9 mouse cellular contexts compared by ENCODE assay signal in the genomic region with DNA sequence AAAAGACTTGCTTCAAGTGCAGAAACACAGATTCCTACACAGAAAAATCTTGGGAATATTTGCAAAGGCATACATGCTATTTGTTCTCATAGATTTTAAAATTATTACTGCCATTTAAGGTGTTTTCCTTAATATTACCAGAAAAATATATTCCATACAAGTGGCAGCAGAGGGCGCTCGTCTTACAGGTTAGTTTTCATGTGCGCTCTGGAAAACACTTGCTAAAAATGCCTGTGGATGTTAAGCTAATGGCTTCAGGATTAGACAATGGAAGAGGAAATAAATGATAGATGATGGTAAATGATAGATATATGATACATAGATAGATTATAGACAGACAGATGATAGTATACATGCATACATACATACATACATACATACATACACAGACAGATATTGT. TPM values are rescaled to one million over a fixed set of nuclear protein-coding genes. Genes with fewer than 3 reads are reported as not detected.
DNase-seq lines count a peak whose midpoint lies in the region; ATAC-seq and TF ChIP-seq lines count a peak whose summit lies in the region.
"Had no signal": no experiment of that assay in that cellular context is flagged by ENCODE, and none has a peak within 500 bp of the region (broad histone marks: within the 10 kb centered on the region; RNA-seq: fewer than 3 reads in every experiment).

No protein-coding gene starts in this region.

- no peak overlapping the region for H3K4me2 ChIP-seq in kidney, embryonic 15.5 days
- H3K4me2 ChIP-seq in forebrain, embryonic 13.5 days = no peak overlapping the region
- H3K4me2 ChIP-seq: lung, embryonic 15.5 days had no signal

- in situ Hi-C loops in ES-E14 (cut with MboI; ENCODE audit: low sequenced_read_pairs in 2 of 2, unreplicated experiment in 2 of 2) = no loop called here

- no peaks in the 10 kb centered on the region for H3K36me3 ChIP-seq in kidney, embryonic 15.5 days
- H3K36me3 ChIP-seq in ES-E14 (ENCODE audit: control insufficient read depth, insufficient read depth, low read length, poor library complexity, severe bottlenecking) = no peaks in the 10 kb centered on the region
- H3K36me3 ChIP-seq in forebrain, embryonic 13.5 days (ENCODE audit: poor library complexity, severe bottlenecking) = no peaks in the 10 kb centered on the region
- no peaks in the 10 kb centered on the region for H3K36me3 ChIP-seq in splenic B cell, adult 2 months (ENCODE audit: control insufficient read depth, insufficient read depth, low read length, poor library complexity, severe bottlenecking)
- H3K36me3 ChIP-seq: lung, embryonic 15.5 days had no signal

- peak; percentile 20; the same call in 1 of the 2 replicates for TF ChIP-seq CTCF in lung, adult 2 months (IDR thresholded peaks at IDR 0.05; ENCODE audit: insufficient read depth, low read length)

- peak; percentile 8 to 12 for DNase-seq in kidney, adult 8-10 months
- DNase-seq in ES-E14 (ENCODE audit: low read depth, low spot score) = peak; percentile 31
- DNase-seq in brain, adult 2 months (ENCODE audit: low read depth, low spot score) = peak; percentile 88
- DNase-seq in lung, adult 2 months = peak; percentile 40
- peak; percentile 24 for DNase-seq in splenic B cell, adult 2 months (ENCODE audit: low read depth, low spot score)

- H3K4me1 ChIP-seq in kidney, embryonic 15.5 days = no peaks in the 10 kb centered on the region
- no peaks in the 10 kb centered on the region for H3K4me1 ChIP-seq in ES-E14 (ENCODE audit: control insufficient read depth in 2 of 2, insufficient read depth in 2 of 2, low read length in 2 of 2, poor library complexity in 1 of 2)
- H3K4me1 ChIP-seq in forebrain, embryonic 13.5 days = no peaks in the 10 kb centered on the region
- no peaks in the 10 kb centered on the region for H3K4me1 ChIP-seq in lung, adult 2 months (ENCODE audit: control insufficient read depth, insufficient read depth, low read length)
- H3K4me1 ChIP-seq: lung, embryonic 15.5 days had no signal

- WGBS in kidney, embryonic 15.5 days = 2% methylated on average over 3 of the region's 3 CpGs
- WGBS in forebrain, embryonic 13.5 days = 1% methylated on average over 3 of the region's 3 CpGs
- 2% methylated on average over 3 of the region's 3 CpGs for WGBS in lung, adult 2 months

- TF ChIP-seq POLR2A in lung, adult 2 months (IDR thresholded peaks at IDR 0.05; ENCODE audit: borderline replicate concordance, extremely low read depth, low read depth, low read length) = no peak

- H3K27me3 ChIP-seq in kidney, embryonic 15.5 days = no peaks in the 10 kb centered on the region
- no peaks in the 10 kb centered on the region for H3K27me3 ChIP-seq in forebrain, embryonic 13.5 days
- H3K27me3 ChIP-seq in splenic B cell, adult 2 months (ENCODE audit: control insufficient read depth, insufficient read depth, low read length, poor library complexity, severe bottlenecking) = no peaks in the 10 kb centered on the region
- H3K27me3 ChIP-seq: lung, embryonic 15.5 days had no signal

- H3K9ac ChIP-seq in kidney, embryonic 15.5 days = no peak overlapping the region
- H3K9ac ChIP-seq in ES-E14 (ENCODE audit: insufficient read depth, low read depth, low read length, poor library complexity, severe bottlenecking) = no peak overlapping the region
- no peak overlapping the region for H3K9ac ChIP-seq in forebrain, embryonic 13.5 days
- H3K9ac ChIP-seq: lung, embryonic 15.5 days had no signal

- H3K9me3 ChIP-seq in kidney, embryonic 15.5 days (replicated peaks) = no peaks in the 10 kb centered on the region
- no peaks in the 10 kb centered on the region for H3K9me3 ChIP-seq in ES-E14 (ENCODE audit: control insufficient read depth, insufficient read depth, low read depth, low read length)
- no peaks in the 10 kb centered on the region for H3K9me3 ChIP-seq in forebrain, embryonic 13.5 days (replicated peaks)
- H3K9me3 ChIP-seq: lung, embryonic 15.5 days had no signal

- H3K27ac ChIP-seq in kidney, embryonic 15.5 days = no peak overlapping the region
- no peak overlapping the region for H3K27ac ChIP-seq in ES-E14 (ENCODE audit: insufficient read depth, low read depth, low read length, poor library complexity, severe bottlenecking)
- H3K27ac ChIP-seq in forebrain, embryonic 13.5 days = no peak overlapping the region
- H3K27ac ChIP-seq: lung, embryonic 15.5 days had no signal

- ATAC-seq in kidney, embryonic 15.5 days (replicated peaks; ENCODE audit: low FRiP score) = no peak
- peak; percentile 57; the same call in 1 of the 2 replicates for ATAC-seq in forebrain, embryonic 13.5 days

- no peak overlapping the region for H3K4me3 ChIP-seq in kidney, embryonic 15.5 days (replicated peaks)
- no peak overlapping the region for H3K4me3 ChIP-seq in ES-E14 (ENCODE audit: insufficient read depth in 1 of 2, low read depth in 1 of 2, low read length in 2 of 2, poor library complexity in 1 of 2, severe bottlenecking in 1 of 2)
- no peak overlapping the region for H3K4me3 ChIP-seq in forebrain, embryonic 13.5 days
- H3K4me3 ChIP-seq in lung, adult 2 months (replicated peaks; ENCODE audit: extremely low read depth, low read depth, low read length) = no peak overlapping the region
- H3K4me3 ChIP-seq: erythroblast, embryonic 14.5 days; lung, embryonic 15.5 days had no signal

TF ChIP-seq in ES-E14, 5 proteins besides CTCF, POLR2A, EP300 and RAD21:
- TF ChIP-seq MAFK (IDR thresholded peaks at IDR 0.05; ENCODE audit: insufficient read depth, low read depth, low read length) (no peak), ZC3H11A (IDR thresholded peaks at IDR 0.05; ENCODE audit: borderline replicate concordance, low read depth, low read length) (peak; percentile 57; the same call in 1 of the 2 replicates)

RNA-seq across cellular contexts. Expression of a gene that starts 37.6 kb away (rescaled TPM):
- polyA plus RNA-seq in kidney, embryonic 15.5 days (2015; fragmentation: Nextera tagmentation; extraction: Ambion mirVana) = 2.2 and 2.5 TPM in 2 replicates
- total RNA-seq in ES-E14 (2012; rRNA removed) = 1.4 and 2.1 TPM in 2 replicates
- polyA plus RNA-seq in forebrain, embryonic 13.5 days (2015; fragmentation: Nextera tagmentation; extraction: Ambion mirVana) = 2.4 and 2.8 TPM in 2 replicates
- polyA plus RNA-seq in lung, adult 2 months (2012; rRNA removed) = 4.6 and 5.0 TPM in 2 replicates
- polyA plus RNA-seq: erythroblast, embryonic 14.5 days had no signal

Comparison
In these comparisons a context has a peak if more than half of its experiments do, and no peak if none do; other contexts are left out.
1. DNase-seq: peak in every context shown above with its lines; median percentile 88 in brain, adult 2 months; 40 in lung, adult 2 months; 31 in ES-E14; 24 in splenic B cell, adult 2 months; 10 in kidney, adult 8-10 months.